Mouse (Mus musculus) right cerebral cortex, adult 18-20 months (tissue): Measurements from ENCODE around the gene Alcam.

ENCODE experiments used
- DNase-seq: peaks from one replicate; pipeline ENCODE4 v3.0.0; 2022; ENCODE audit warnings: mixed read lengths

The Alcam gene

GRCm38 (mm10) chr16:52243421-52243973 is 210.4 kb downstream of the Alcam start:
- DNase-seq, result no peak

GRCm38 (mm10) chr16:52242144-52242543 is 211.7 kb downstream of the Alcam start:
- no peak for DNase-seq

GRCm38 (mm10) chr16:52229930-52230329 is 223.9 kb downstream of the Alcam start:
- DNase-seq, result peak; percentile 57

GRCm38 (mm10) chr16:52229446-52229845 is 224.4 kb downstream of the Alcam start:
- DNase-seq, result no peak

- no peak for DNase-seq
Measured at GRCm38 (mm10) chr16:52222896-52223295, 231.0 kb downstream of the Alcam start.

GRCm38 (mm10) chr16:52219069-52219468 is 234.8 kb downstream of the Alcam start:
- peak; percentile 40 for DNase-seq

GRCm38 (mm10) chr16:52210844-52211606 is 242.8 kb downstream of the Alcam start:
- DNase-seq, result no peak

- DNase-seq, result no peak
Measured at GRCm38 (mm10) chr16:52200107-52200506, 253.8 kb downstream of the Alcam start.
